Mouse (Mus musculus): ENCODE measurements around the gene Gramd2. TPM values are rescaled to one million over a fixed set of nuclear protein-coding genes. Genes with fewer than 3 reads are reported as not detected.
A peak's percentile ranks its signal among the peaks of the same experiment; 100 is the strongest.

Gramd2 gene
- total and polyA plus RNA-seq, 3 experiments: not detected

DNA sequence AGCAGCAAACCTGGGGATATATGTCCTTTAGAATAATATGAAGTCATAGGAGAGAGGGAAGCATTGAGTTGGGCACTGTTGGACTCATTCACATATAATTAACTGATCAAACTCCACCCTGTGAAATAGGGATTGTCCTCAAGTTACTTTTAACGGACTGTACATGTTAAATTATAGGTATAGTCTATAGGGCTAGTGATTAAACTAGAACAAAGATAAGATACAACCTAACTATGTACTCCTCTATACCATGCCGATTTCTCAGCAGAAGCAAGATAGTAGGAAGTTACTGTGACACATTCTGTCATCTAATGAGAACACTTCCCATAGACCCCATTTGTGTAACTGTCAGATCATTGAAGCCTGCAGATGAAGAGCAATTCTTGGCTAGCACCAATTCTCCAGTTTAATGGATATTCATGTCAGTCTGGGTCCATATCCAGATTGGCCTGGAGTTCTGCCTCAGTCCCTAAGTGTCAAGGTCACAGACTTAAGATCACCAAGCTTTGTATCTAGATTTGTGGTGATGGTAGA is 25.4 kb upstream of the Gramd2 start:
- TF ChIP-seq CTCF (IDR thresholded peaks at IDR 0.05; ENCODE audit: low read depth, low read length) (no peak), GATA1 (IDR thresholded peaks at IDR 0.05; ENCODE audit: borderline replicate concordance, low read length) (no peak), GATA2 (IDR thresholded peaks at IDR 0.05; ENCODE audit: borderline replicate concordance, low read depth, low read length) (no peak), TAL1 (conservative IDR thresholded peaks at IDR 0.05; ENCODE audit: low read depth, low read length) (no peak), POLR2AphosphoS5 (IDR thresholded peaks at IDR 0.05; ENCODE audit: insufficient replicate concordance, low read depth, low read length) (no peak)

DNA sequence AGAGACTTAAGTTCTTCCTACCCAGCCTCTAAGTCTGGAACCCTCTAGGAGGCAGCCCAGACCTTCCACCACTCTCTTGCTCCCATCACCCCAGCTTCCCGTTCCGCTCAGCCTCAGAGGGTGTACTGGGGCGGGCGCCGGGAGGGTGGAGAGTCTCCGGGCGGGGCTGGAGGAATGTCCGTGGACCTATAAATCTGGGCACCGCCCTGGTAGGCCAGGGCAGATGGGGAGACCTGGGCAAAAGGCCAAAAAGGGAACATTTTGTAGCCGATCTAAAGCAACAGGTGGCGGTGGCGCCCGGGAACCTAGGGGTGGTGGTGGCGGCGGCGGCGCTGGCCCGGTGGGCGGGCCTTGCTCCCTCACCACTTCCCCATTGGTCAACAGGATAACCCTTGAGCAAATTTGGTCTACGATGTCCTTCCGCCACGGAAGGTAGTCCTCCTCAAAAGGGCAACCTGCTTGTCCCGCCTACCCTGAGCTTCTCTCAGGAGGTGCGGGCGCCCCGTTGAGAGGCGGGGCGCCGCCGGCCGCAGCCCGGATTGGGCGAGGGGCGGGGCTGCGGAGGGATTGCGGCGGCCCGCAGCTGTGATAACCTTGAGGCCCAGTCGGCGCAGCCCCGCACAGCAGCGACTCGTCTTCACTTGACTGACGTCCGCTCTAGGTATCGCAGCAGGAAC is 23.8 kb upstream of the Gramd2 start, which contains the start of gene Pkm:
Pkm (plus strand) TSS at position 411 of the 677 bp plus-strand sequence.
- peaks cover 51% of the 10 kb centered on the region for H3K4me1 ChIP-seq (ENCODE audit: insufficient read depth, low read depth, low read length)
- H3K9me3 ChIP-seq (replicated peaks): no peaks in the 10 kb centered on the region
- H3K4me3 ChIP-seq (ENCODE audit: low read depth, low read length): peak within 1 kb of the TSS; percentile 99
- no peaks in the 10 kb centered on the region for H3K27me3 ChIP-seq (ENCODE audit: insufficient read depth, low read length)
- H3K36me3 ChIP-seq (replicated peaks): peaks cover 41% of the 10 kb centered on the region
- no peak for TF ChIP-seq CTCF (IDR thresholded peaks at IDR 0.05; ENCODE audit: low read depth, low read length)
- no peak for TF ChIP-seq TAL1 (conservative IDR thresholded peaks at IDR 0.05; ENCODE audit: low read depth, low read length)
- TF ChIP-seq GATA1 (IDR thresholded peaks at IDR 0.05; ENCODE audit: borderline replicate concordance, low read length): no peak
- TF ChIP-seq GATA2 (IDR thresholded peaks at IDR 0.05; ENCODE audit: borderline replicate concordance, low read depth, low read length): no peak
- TF ChIP-seq POLR2AphosphoS5 (IDR thresholded peaks at IDR 0.05; ENCODE audit: insufficient replicate concordance, low read depth, low read length): no peak
- ATAC-seq (ENCODE audit: extremely low read depth, insufficient number of reproducible peaks, low FRiP score, poor library complexity, severe bottlenecking) (peak; percentile 50), DNase-seq (ENCODE audit: low spot score) (peak; percentile 87)

More for the DNA sequence above, 25.4 kb upstream of the Gramd2 start:
- ATAC-seq (ENCODE audit: extremely low read depth, insufficient number of reproducible peaks, low FRiP score, poor library complexity, severe bottlenecking): no peak
- DNase-seq (ENCODE audit: low spot score): no peak
- no peak overlapping the region; the same call in 1 of the 2 replicates for H3K4me3 ChIP-seq (ENCODE audit: low read depth, low read length)
- no peaks in the 10 kb centered on the region for H3K27me3 ChIP-seq (ENCODE audit: insufficient read depth, low read length)
- H3K36me3 ChIP-seq (replicated peaks): peaks cover 40% of the 10 kb centered on the region
- H3K9me3 ChIP-seq (replicated peaks): no peaks in the 10 kb centered on the region
- H3K4me1 ChIP-seq (ENCODE audit: insufficient read depth, low read depth, low read length): peaks cover 35% of the 10 kb centered on the region

DNA sequence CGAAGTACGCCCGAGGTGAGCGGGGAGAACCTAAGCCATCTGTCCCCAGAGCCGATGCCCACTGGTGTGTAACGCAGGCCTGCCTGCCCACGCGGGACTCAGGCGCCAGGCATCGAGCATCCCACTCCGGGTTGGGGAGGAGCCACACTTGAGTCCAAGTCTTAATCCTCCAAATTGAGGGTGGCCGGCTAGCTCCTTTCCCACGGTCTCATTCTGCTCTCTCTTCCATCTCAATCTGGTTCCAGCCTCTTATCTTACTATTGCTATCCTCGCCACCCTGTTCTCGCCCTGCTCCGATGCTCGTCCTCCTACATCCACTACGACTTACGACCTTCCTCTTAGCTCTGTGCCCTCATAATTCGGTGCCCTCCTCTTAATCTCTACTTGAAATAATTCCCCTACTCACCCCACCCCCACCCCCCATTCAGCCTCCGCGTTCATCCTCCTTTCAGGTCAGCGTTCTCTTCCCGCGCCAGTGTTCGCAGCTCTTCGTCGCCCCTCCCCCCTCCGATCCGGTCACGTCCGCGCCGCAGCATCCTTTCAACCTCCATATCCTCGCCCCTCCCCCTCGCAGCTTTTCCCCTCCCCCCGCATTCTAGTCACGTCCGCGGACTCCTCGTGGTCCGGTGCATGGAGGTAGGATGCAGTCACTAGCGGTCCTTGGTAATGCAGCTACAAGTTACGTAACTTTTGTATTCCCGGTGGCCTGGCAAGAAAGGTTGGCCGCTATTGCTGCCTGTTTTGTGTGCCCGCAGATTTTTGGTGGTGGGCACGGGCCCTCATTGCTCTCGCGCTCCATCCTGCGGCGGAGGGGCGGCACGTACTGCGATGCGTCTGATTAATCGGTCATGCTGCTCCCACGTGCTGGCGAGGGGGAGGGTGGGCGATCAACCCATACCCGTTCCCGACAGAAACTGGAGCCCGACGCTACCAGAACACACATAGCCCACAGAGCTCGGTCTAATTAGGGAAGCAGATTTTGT is 23.0 kb upstream of the Gramd2 start:
- Histone ChIP-seq H3K4me1 (ENCODE audit: insufficient read depth, low read depth, low read length) (peaks cover 59% of the 10 kb centered on the region), H3K9me3 (replicated peaks) (no peaks in the 10 kb centered on the region), H3K27me3 (ENCODE audit: insufficient read depth, low read length) (no peaks in the 10 kb centered on the region), H3K36me3 (replicated peaks) (peaks cover 44% of the 10 kb centered on the region), H3K4me3 (ENCODE audit: low read depth, low read length) (peak overlapping the region; percentile 99)
- TF ChIP-seq GATA1 (IDR thresholded peaks at IDR 0.05; ENCODE audit: borderline replicate concordance, low read length): no peak
- no peak for TF ChIP-seq TAL1 (conservative IDR thresholded peaks at IDR 0.05; ENCODE audit: low read depth, low read length)
- TF ChIP-seq CTCF (IDR thresholded peaks at IDR 0.05; ENCODE audit: low read depth, low read length): no peak
- TF ChIP-seq POLR2AphosphoS5 (IDR thresholded peaks at IDR 0.05; ENCODE audit: insufficient replicate concordance, low read depth, low read length): peak; percentile 84; the same call in 1 of the 2 replicates
- ATAC-seq (ENCODE audit: extremely low read depth, insufficient number of reproducible peaks, low FRiP score, poor library complexity, severe bottlenecking): no peak
- DNase-seq (ENCODE audit: low spot score): peak; percentile 33

DNA sequence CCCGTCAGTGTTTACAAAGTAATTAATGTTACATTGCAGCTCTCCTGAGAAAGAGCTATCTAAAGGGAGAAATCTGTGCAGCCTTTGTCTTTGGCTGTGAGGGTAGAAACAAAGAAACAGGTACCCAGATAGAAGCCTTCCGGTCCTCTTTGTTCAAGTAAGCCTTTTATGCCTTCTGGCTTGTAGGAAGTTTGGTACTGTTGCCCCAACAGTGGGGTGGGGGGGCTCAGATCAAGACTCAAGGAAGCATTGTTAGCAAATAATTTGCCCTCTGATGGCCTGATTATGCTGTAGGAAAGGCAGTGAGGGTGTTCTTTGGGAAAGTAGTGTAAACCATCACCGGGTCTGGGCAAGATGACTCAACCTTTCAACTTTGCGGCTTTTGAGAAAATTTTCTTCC is 21.8 kb upstream of the Gramd2 start:
- peak overlapping the region; percentile 99 for H3K4me3 ChIP-seq (ENCODE audit: low read depth, low read length)
- no peaks in the 10 kb centered on the region for H3K9me3 ChIP-seq (replicated peaks)
- no peak for TF ChIP-seq CTCF (IDR thresholded peaks at IDR 0.05; ENCODE audit: low read depth, low read length)
- no peak for TF ChIP-seq GATA2 (IDR thresholded peaks at IDR 0.05; ENCODE audit: borderline replicate concordance, low read depth, low read length)
- no peak for TF ChIP-seq TAL1 (conservative IDR thresholded peaks at IDR 0.05; ENCODE audit: low read depth, low read length)
- TF ChIP-seq GATA1 (IDR thresholded peaks at IDR 0.05; ENCODE audit: borderline replicate concordance, low read length): no peak
- no peak; the same call in 1 of the 2 replicates for TF ChIP-seq POLR2AphosphoS5 (IDR thresholded peaks at IDR 0.05; ENCODE audit: insufficient replicate concordance, low read depth, low read length)
- H3K4me1 ChIP-seq (ENCODE audit: insufficient read depth, low read depth, low read length): peaks cover 64% of the 10 kb centered on the region
- H3K27me3 ChIP-seq (ENCODE audit: insufficient read depth, low read length): no peaks in the 10 kb centered on the region
- no peak for DNase-seq (ENCODE audit: low spot score)
- H3K36me3 ChIP-seq (replicated peaks): peaks cover 57% of the 10 kb centered on the region
- no peak for ATAC-seq (ENCODE audit: extremely low read depth, insufficient number of reproducible peaks, low FRiP score, poor library complexity, severe bottlenecking)

DNA sequence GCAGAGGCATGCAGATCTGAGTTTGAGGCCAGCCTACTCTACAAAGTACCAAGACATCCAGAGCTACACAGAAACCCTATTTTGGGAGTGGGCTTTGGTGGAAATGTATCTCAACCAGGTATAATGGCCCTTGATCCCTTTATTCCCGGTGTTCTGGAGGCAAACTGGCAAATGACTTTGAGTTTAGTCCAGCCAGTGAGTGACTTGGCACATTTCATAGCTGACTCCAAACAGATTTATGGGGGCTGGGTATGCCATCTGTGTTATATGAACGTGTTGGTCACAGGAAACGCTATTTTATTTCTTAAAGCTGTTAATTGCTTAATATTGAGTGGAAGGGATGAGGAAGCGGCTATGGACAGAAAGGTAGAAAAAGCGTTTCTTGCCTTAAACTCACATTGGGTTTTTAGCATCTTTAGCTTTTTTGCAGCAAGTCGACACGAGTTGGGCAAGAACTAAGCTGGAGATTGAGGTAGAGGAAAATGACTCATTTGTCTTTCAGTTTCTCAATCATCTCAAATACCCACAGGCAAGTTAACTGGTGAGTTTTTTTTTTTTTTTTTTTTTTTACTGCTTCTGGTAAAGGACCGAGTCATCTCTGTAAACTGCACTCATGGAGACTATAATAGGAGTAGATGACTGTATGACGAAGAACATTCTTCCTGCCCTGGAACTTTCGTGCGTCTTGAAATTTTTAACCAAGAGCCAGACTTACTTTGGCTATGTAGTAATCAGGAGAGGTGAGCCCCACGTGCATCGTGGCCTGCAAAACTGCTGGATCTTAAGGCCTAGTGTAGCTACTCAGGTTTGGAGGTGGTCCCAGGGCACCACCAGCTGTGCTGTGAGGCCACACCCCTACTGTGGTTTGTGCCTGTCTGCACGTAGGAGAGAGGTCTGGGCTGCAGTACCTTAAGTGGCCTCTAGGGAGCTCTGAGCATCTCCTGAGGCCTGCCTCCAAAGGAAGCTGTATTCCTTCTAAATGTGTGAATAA is 20.6 kb upstream of the Gramd2 start:
- TF ChIP-seq POLR2AphosphoS5 (IDR thresholded peaks at IDR 0.05; ENCODE audit: insufficient replicate concordance, low read depth, low read length) (no peak), CTCF (IDR thresholded peaks at IDR 0.05; ENCODE audit: low read depth, low read length) (peak; percentile 98)
- peak; percentile 56 for ATAC-seq (ENCODE audit: extremely low read depth, insufficient number of reproducible peaks, low FRiP score, poor library complexity, severe bottlenecking)
- Histone ChIP-seq H3K9me3 (replicated peaks) (no peaks in the 10 kb centered on the region), H3K4me3 (ENCODE audit: low read depth, low read length) (peak overlapping the region; percentile 99), H3K36me3 (replicated peaks) (peaks cover 69% of the 10 kb centered on the region), H3K27me3 (ENCODE audit: insufficient read depth, low read length) (no peaks in the 10 kb centered on the region), H3K4me1 (ENCODE audit: insufficient read depth, low read depth, low read length) (peaks cover 64% of the 10 kb centered on the region)
- DNase-seq (ENCODE audit: low spot score): peak; percentile 62

Data from G1E (cell line).